Mouse (Mus musculus) mesoderm, embryonic 11.5 days (tissue): ENCODE data around the gene Cadps.
"Not testable (repeated sequence)": the region's sequence is repeated elsewhere in the genome, so short reads cannot be mapped to it uniquely, and the experiment has no call there.

Experiments
- DNase-seq: peaks from one replicate; pipeline ENCODE4 v3.0.0-alpha.2; 2012; ENCODE audit warnings: low read depth, low spot score

Gene Cadps

DNA sequence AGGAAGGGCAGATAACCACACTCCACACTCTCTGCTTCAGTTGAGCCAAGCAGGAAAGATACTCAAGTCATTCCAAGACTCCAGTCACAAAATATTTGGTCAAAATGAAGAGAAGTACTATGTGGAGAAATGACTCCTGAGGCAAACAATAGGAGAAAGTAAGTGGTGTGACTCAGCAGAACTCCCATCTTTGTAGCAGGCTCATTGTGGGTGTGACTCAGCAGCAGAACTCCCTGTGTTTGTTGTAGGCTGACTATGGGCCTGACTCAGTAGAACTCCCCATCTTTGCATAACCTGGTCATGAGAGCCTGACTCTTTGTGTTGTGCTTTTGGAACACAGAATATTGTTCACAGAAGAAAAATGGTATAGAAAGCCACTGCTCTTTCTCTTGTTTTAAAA lies 231.1 kb downstream of the Cadps start:
- DNase-seq, result no peak

GRCm38 (mm10) chr14:12583536-12583935 lies 239.3 kb downstream of the Cadps start:
- DNase-seq, result no peak

DNA sequence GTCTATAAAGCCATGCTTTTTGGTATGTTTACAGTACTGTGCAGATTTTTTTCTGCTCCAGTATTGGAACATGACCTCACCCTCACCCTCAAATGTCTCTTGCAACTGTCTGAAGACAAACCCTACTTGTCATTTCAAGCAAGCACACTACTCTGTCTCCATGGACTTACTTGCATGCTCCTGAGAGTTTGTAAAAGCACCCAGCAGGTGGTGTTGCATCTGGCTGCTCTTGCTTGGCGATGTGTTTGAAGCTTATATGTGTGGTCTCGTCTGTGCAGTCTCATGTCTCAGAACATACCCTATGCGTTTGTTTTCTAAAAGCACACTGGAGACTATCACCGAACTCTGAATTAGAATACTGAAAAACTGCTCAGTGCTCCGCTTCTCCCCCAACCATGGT lies 241.2 kb downstream of the Cadps start:
- DNase-seq, result no peak

DNA sequence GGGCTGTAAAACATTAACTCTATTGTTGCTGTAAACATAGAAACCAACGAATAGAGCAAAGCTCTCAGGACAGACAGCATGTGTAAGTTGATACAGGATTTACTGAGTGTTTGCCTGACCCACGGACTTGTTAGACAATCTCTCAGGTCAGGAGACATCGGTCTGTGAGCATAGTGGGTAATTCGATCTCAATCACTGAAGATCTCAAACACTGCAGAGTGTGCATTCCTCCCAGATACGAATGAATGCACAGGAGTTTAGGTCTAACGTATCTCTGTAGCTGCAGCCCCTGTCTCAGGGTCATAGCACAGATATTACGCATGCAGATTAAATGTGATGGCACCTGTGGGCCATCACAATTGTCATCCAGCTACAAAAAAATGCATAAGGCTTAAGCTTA lies 242.1 kb downstream of the Cadps start:
- peak; percentile 15 for DNase-seq

- DNase-seq, result no peak
Observed at GRCm38 (mm10) chr14:12578156-12578555, 244.7 kb downstream of the Cadps start.

DNA sequence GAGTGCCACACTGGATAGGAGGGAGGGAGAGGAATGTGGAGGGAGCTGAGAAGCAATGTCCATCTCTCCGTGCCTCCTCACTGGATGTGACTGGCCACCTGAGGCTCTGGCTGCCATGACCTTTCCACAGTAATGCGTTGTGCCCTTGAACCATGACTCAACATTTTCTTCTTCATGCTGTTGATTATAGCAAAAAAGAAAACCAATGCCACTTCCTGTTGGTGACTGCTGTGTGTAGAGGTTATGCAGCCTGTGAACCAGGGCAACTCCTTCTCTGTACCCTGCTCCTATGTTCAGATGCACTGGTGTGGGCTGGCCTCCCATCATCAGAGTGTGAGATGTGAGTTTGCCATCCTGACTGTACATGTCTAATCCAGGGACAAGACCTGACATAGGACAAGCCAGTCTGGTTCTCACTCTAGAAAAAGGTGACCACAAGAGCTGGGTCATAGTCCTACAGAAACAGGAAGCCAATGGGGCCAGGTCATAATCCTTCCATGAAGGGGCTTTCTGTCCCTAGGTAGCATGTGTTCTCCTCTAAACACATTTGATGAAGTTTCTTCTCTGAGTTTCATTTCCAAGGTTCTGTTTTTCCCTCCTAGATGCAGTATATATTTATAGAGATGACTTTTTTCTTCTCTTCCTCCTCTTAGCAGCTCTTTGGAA lies 245.3 kb downstream of the Cadps start:
- DNase-seq, result no peak

GRCm38 (mm10) chr14:12575105-12575504 lies 247.8 kb downstream of the Cadps start:
- peak; percentile 73 for DNase-seq

GRCm38 (mm10) chr14:12574336-12574735 lies 248.5 kb downstream of the Cadps start:
- no peak for DNase-seq

DNA sequence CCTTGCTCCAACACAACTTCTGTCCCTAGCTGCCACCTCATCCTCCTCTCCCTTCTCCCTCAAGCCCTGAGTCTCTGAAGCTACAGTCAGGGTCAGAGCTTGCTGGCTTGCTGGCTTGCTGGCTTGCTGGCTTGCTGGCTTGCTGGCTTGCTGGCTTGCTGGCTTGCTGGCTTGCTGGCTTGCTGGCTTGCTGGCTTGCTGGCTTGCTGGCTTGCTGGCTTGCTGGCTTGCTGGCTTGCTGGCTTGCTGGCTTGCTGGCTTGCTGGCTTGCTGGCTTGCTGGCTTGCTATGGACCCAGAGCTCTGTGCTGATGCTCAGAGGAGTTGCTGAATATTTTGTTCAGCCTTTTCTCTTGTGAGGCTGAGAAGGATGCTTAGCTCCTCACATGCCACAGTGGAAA lies 261.1 kb downstream of the Cadps start:
- not testable (repeated sequence) for DNase-seq

DNA sequence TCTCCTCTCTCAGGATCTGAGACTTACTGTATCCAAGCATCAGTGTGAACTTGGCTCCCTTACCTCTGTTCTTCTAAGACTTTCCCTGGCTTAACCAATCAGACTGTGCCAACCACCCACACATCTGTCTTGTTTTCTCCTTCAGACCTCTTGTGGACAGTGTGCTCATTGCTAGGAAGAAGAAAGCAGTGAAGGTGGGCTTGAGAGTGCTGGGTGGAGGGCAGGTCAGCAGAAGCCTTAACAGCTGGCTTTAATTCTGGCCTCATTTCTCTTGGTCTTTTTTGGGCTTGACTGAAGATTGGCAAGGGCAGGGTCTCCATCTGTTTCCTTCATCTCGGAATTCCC lies 262.7 kb downstream of the Cadps start:
- peak; percentile 16 for DNase-seq

- DNase-seq, result peak; percentile 35
Observed at GRCm38 (mm10) chr14:12559574-12560232, 263.2 kb downstream of the Cadps start.

GRCm38 (mm10) chr14:12558920-12559573 lies 263.8 kb downstream of the Cadps start:
- DNase-seq, result no peak

DNA sequence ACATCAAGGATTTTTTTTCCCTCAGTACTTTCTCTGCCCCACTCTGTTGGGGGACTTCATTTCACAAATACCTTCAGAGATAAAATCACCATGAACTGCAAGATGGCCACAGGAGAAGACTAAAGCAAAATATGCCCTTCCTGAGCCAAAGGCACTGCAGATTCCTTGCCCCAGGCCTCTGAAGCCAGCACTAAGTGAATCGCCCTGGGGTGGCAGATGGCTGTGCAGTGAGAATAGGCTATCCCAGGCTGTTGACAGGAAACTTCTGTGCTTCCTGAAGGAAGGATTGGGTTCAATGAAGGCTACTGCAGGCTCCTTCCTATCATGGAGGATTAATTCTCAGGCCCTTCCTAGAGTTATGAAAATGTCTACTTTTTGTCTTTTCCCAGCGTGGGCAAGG lies 268.4 kb downstream of the Cadps start:
- DNase-seq, result no peak

- no peak for DNase-seq
Observed at GRCm38 (mm10) chr14:12551353-12551752, 271.5 kb downstream of the Cadps start.

- no peak for DNase-seq
Observed at GRCm38 (mm10) chr14:12550931-12551330, 271.9 kb downstream of the Cadps start.

DNA sequence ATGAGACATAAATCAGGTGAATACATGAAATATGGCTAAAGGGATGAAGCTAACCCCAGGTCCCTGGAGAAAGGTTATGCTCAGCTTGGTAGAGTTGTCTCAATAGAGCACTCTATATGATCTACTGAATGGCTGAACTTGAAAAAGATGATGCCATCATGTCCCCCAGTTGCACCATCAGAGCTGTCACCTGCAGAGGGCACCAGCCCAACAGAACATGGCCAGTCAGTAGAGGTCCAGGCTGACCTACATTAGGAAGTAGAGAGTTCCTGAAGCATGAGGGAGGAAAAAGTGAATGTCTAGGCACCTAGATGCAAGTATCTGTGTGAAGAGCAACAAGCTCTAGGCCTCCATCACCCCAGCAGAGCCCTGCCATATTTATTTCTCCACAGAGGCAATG lies 273.6 kb downstream of the Cadps start:
- no peak for DNase-seq

DNA sequence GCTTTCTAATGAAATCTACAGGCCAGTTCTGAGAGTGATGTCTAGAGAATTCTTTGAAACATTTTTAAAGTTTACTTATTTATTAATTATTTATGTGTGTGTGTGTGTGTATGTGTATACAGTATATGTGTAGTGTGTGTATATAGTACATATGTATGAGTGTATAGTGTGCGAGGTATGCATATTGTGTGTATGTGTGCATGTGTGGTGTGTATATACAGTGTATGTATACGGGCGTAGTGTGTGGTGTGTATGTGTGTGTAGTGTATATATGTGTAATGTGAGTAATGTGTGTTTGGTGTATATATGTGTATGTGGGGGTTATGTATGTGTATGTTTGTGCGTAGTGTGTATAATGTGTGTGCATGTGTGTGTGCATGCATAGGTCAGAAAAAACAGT lies 275.4 kb downstream of the Cadps start:
- no peak for DNase-seq

GRCm38 (mm10) chr14:12541733-12542132 lies 281.1 kb downstream of the Cadps start:
- DNase-seq, result peak; percentile 8

DNA sequence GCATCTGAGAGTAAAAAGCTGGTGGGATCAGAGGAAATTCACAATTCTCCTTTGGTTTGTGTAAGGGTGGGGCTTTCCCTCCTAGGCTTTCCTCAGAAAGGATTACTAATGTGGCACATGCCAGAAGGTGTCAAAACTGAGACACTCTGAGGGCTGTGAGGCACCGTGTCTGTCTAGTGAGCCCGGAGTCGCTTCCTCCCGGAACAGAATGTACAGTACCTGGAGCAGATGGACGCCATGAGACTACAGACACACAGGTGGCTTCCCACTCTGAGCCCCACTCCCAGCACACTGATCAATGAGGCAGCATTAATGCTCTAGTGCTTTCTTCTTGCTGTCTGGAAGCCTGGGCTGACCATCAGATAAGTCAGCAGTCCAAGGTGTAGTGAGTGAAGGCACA lies 283.8 kb downstream of the Cadps start:
- no peak for DNase-seq

DNA sequence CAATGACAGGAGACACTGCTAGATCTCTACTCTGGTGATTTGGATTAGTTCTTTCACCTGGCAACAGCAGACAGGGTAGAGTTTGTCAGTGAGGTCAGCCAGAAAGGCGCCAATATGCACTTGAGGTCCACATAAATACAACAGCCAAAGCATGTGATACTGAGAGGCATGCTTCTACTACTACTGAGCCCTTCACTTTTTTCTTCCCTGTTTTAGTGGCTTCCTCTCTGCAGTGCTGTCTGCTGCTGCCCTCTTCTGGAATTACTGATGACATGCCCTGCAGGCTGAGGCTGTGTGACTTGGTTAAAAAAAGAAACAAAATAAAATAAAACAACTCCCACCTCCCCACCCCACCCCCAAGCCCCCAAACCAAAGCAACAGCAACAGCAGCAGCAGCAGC lies 291.8 kb downstream of the Cadps start:
- DNase-seq, result peak; percentile 42

- no peak for DNase-seq
Observed at GRCm38 (mm10) chr14:12530554-12530953, 292.3 kb downstream of the Cadps start.

- DNase-seq, result peak; percentile 82
Observed at GRCm38 (mm10) chr14:12529961-12530542, 292.8 kb downstream of the Cadps start.

- no peak for DNase-seq
Observed at GRCm38 (mm10) chr14:12527296-12527695, 295.6 kb downstream of the Cadps start.
